Mouse (Mus musculus): Measurements from ENCODE around the gene Jagn1. TPM values are rescaled to one million over a fixed set of nuclear protein-coding genes. Genes with fewer than 3 reads are reported as not detected.

The Jagn1 gene
- polyA plus RNA-seq, 1 experiment from 2014 or later = 89.7 TPM

- Histone ChIP-seq H3K4me1 (ENCODE audit: control insufficient read depth, insufficient read depth, low read length) (peaks cover 3% of the 10 kb centered on the region; the same call in 1 of the 2 replicates), H3K9me3 (ENCODE audit: control insufficient read depth, low read length) (no peaks in the 10 kb centered on the region), H3K4me3 (ENCODE audit: low read length) (no peak overlapping the region), H3K27me3 (replicated peaks; ENCODE audit: control insufficient read depth, insufficient read depth, low read length) (no peaks in the 10 kb centered on the region), H3K4me2 (ENCODE audit: low read depth, low read length) (no peak overlapping the region), H3K27ac (ENCODE audit: low read length) (no peak overlapping the region), H3K9ac (ENCODE audit: low read depth, low read length) (no peak overlapping the region), H3K36me3 (ENCODE audit: control insufficient read depth, insufficient read depth, low read length) (no peaks in the 10 kb centered on the region)
- no peak for ATAC-seq
- 66% methylated on average over 7 of the region's 7 CpGs for WGBS
Observed at GRCm38 (mm10) chr6:113464040-113464439, 21.7 kb downstream of the Jagn1 start.

- no peak for ATAC-seq
- Histone ChIP-seq H3K27ac (ENCODE audit: low read length) (no peak overlapping the region), H3K9ac (ENCODE audit: low read depth, low read length) (no peak overlapping the region), H3K27me3 (replicated peaks; ENCODE audit: control insufficient read depth, insufficient read depth, low read length) (no peaks in the 10 kb centered on the region), H3K4me2 (ENCODE audit: low read depth, low read length) (no peak overlapping the region), H3K4me3 (ENCODE audit: low read length) (no peak overlapping the region), H3K4me1 (ENCODE audit: control insufficient read depth, insufficient read depth, low read length) (peaks cover 11% of the 10 kb centered on the region), H3K36me3 (ENCODE audit: control insufficient read depth, insufficient read depth, low read length) (no peaks in the 10 kb centered on the region), H3K9me3 (ENCODE audit: control insufficient read depth, low read length) (no peaks in the 10 kb centered on the region)
- WGBS = 62% methylated on average over 5 of the region's 5 CpGs
Observed at GRCm38 (mm10) chr6:113465602-113466001, 23.2 kb downstream of the Jagn1 start.

GRCm38 (mm10) chr6:113468512-113468911, 26.1 kb downstream of the Jagn1 start:
- H3K27ac ChIP-seq (ENCODE audit: low read length) = no peak overlapping the region
- H3K36me3 ChIP-seq (ENCODE audit: control insufficient read depth, insufficient read depth, low read length) = no peaks in the 10 kb centered on the region
- peak overlapping the region; percentile 87; the same call in 1 of the 2 replicates for H3K4me2 ChIP-seq (ENCODE audit: low read depth, low read length)
- peaks cover 31% of the 10 kb centered on the region for H3K4me1 ChIP-seq (ENCODE audit: control insufficient read depth, insufficient read depth, low read length)
- H3K9ac ChIP-seq (ENCODE audit: low read depth, low read length) = peak overlapping the region; percentile 70; the same call in 1 of the 2 replicates
- whole genome bisulfite sequencing = 70% methylated on average over 3 of the region's 3 CpGs
- no peaks in the 10 kb centered on the region for H3K27me3 ChIP-seq (replicated peaks; ENCODE audit: control insufficient read depth, insufficient read depth, low read length)
- ATAC-seq = no peak
- no peaks in the 10 kb centered on the region for H3K9me3 ChIP-seq (ENCODE audit: control insufficient read depth, low read length)
- H3K4me3 ChIP-seq (ENCODE audit: low read length) = no peak overlapping the region

- peak overlapping the region; percentile 70 for H3K9ac ChIP-seq (ENCODE audit: low read depth, low read length)
- H3K4me1 ChIP-seq (ENCODE audit: control insufficient read depth, insufficient read depth, low read length) = peaks cover 31% of the 10 kb centered on the region
- H3K4me2 ChIP-seq (ENCODE audit: low read depth, low read length) = peak overlapping the region; percentile 87
- H3K36me3 ChIP-seq (ENCODE audit: control insufficient read depth, insufficient read depth, low read length) = no peaks in the 10 kb centered on the region
- 12% methylated on average over 9 of the region's 9 CpGs for WGBS
- ATAC-seq = peak; percentile 59
- no peaks in the 10 kb centered on the region for H3K27me3 ChIP-seq (replicated peaks; ENCODE audit: control insufficient read depth, insufficient read depth, low read length)
- H3K4me3 ChIP-seq (ENCODE audit: low read length) = peak overlapping the region; percentile 51
- no peak overlapping the region for H3K27ac ChIP-seq (ENCODE audit: low read length)
- no peaks in the 10 kb centered on the region for H3K9me3 ChIP-seq (ENCODE audit: control insufficient read depth, low read length)
Observed at GRCm38 (mm10) chr6:113469021-113469420, 26.7 kb downstream of the Jagn1 start.

- Histone ChIP-seq H3K27ac (ENCODE audit: low read length) (no peak overlapping the region), H3K36me3 (ENCODE audit: control insufficient read depth, insufficient read depth, low read length) (no peaks in the 10 kb centered on the region), H3K4me3 (ENCODE audit: low read length) (peak overlapping the region; percentile 51), H3K9me3 (ENCODE audit: control insufficient read depth, low read length) (no peaks in the 10 kb centered on the region), H3K9ac (ENCODE audit: low read depth, low read length) (peak overlapping the region; percentile 70), H3K4me2 (ENCODE audit: low read depth, low read length) (peak overlapping the region; percentile 87), H3K27me3 (replicated peaks; ENCODE audit: control insufficient read depth, insufficient read depth, low read length) (no peaks in the 10 kb centered on the region), H3K4me1 (ENCODE audit: control insufficient read depth, insufficient read depth, low read length) (peaks cover 31% of the 10 kb centered on the region)
- ATAC-seq = peak; percentile 68
- WGBS = under 1% methylated on average over 31 of the region's 31 CpGs
Observed at GRCm38 (mm10) chr6:113469432-113469831, 27.1 kb downstream of the Jagn1 start.

GRCm38 (mm10) chr6:113471297-113471936, 29.0 kb downstream of the Jagn1 start, which contains the start of gene Il17rc:
TSS of gene Il17rc (plus strand) at chr6:113471427.
- H3K4me3 ChIP-seq (ENCODE audit: low read length) = peak within 1 kb of the TSS; percentile 47
- 14% methylated on average over 12 of the region's 12 CpGs for WGBS
- peak within 1 kb of the TSS; percentile 72 for H3K4me2 ChIP-seq (ENCODE audit: low read depth, low read length)
- no peaks in the 10 kb centered on the region for H3K36me3 ChIP-seq (ENCODE audit: control insufficient read depth, insufficient read depth, low read length)
- no peaks in the 10 kb centered on the region for H3K9me3 ChIP-seq (ENCODE audit: control insufficient read depth, low read length)
- ATAC-seq = peak; percentile 74
- H3K27ac ChIP-seq (ENCODE audit: low read length) = peak within 1 kb of the TSS; percentile 65
- peak within 1 kb of the TSS; percentile 74 for H3K9ac ChIP-seq (ENCODE audit: low read depth, low read length)
- peaks cover 31% of the 10 kb centered on the region for H3K4me1 ChIP-seq (ENCODE audit: control insufficient read depth, insufficient read depth, low read length)
- H3K27me3 ChIP-seq (replicated peaks; ENCODE audit: control insufficient read depth, insufficient read depth, low read length) = no peaks in the 10 kb centered on the region

- Histone ChIP-seq H3K27ac (ENCODE audit: low read length) (peak overlapping the region; percentile 65), H3K9me3 (ENCODE audit: control insufficient read depth, low read length) (no peaks in the 10 kb centered on the region), H3K36me3 (ENCODE audit: control insufficient read depth, insufficient read depth, low read length) (no peaks in the 10 kb centered on the region), H3K4me3 (ENCODE audit: low read length) (peak overlapping the region; percentile 47), H3K4me1 (ENCODE audit: control insufficient read depth, insufficient read depth, low read length) (peaks cover 34% of the 10 kb centered on the region), H3K4me2 (ENCODE audit: low read depth, low read length) (peak overlapping the region; percentile 72), H3K9ac (ENCODE audit: low read depth, low read length) (peak overlapping the region; percentile 74), H3K27me3 (replicated peaks; ENCODE audit: control insufficient read depth, insufficient read depth, low read length) (no peaks in the 10 kb centered on the region)
- ATAC-seq = 0 out of 2 replicates have a peak, but pooled peaks have one; percentile 3
- 71% methylated on average over 10 of the region's 10 CpGs for WGBS
Observed at GRCm38 (mm10) chr6:113472061-113472460, 29.7 kb downstream of the Jagn1 start.

GRCm38 (mm10) chr6:113473246-113473645, 30.9 kb downstream of the Jagn1 start:
- H3K4me2 ChIP-seq (ENCODE audit: low read depth, low read length) = no peak overlapping the region
- H3K27ac ChIP-seq (ENCODE audit: low read length) = no peak overlapping the region
- H3K4me1 ChIP-seq (ENCODE audit: control insufficient read depth, insufficient read depth, low read length) = peaks cover 37% of the 10 kb centered on the region
- H3K4me3 ChIP-seq (ENCODE audit: low read length) = no peak overlapping the region
- ATAC-seq = peak; percentile 49
- H3K9me3 ChIP-seq (ENCODE audit: control insufficient read depth, low read length) = no peaks in the 10 kb centered on the region
- WGBS = 43% methylated on average over 2 of the region's 2 CpGs
- H3K36me3 ChIP-seq (ENCODE audit: control insufficient read depth, insufficient read depth, low read length) = no peaks in the 10 kb centered on the region
- no peaks in the 10 kb centered on the region for H3K27me3 ChIP-seq (replicated peaks; ENCODE audit: control insufficient read depth, insufficient read depth, low read length)
- H3K9ac ChIP-seq (ENCODE audit: low read depth, low read length) = no peak overlapping the region

GRCm38 (mm10) chr6:113473715-113474114, 31.3 kb downstream of the Jagn1 start:
- Histone ChIP-seq H3K4me3 (ENCODE audit: low read length) (no peak overlapping the region), H3K27me3 (replicated peaks; ENCODE audit: control insufficient read depth, insufficient read depth, low read length) (no peaks in the 10 kb centered on the region), H3K36me3 (ENCODE audit: control insufficient read depth, insufficient read depth, low read length) (no peaks in the 10 kb centered on the region), H3K9me3 (ENCODE audit: control insufficient read depth, low read length) (no peaks in the 10 kb centered on the region), H3K9ac (ENCODE audit: low read depth, low read length) (no peak overlapping the region), H3K4me2 (ENCODE audit: low read depth, low read length) (no peak overlapping the region), H3K4me1 (ENCODE audit: control insufficient read depth, insufficient read depth, low read length) (peaks cover 37% of the 10 kb centered on the region), H3K27ac (ENCODE audit: low read length) (no peak overlapping the region)
- ATAC-seq = no peak
- WGBS = 80% methylated on average over 6 of the region's 6 CpGs

Measured in intestine, embryonic 16.5 days (tissue).